Mouse (Mus musculus): ENCODE results near the gene Cyp2a4. TPM values are rescaled to one million over a fixed set of nuclear protein-coding genes. Genes with fewer than 3 reads are reported as not detected.
"Not testable (repeated sequence)": the region's sequence is repeated elsewhere in the genome, so short reads cannot be mapped to it uniquely, and the experiment has no call there.

Gene Cyp2a4
- not detected for total RNA-seq (2021)

DNA sequence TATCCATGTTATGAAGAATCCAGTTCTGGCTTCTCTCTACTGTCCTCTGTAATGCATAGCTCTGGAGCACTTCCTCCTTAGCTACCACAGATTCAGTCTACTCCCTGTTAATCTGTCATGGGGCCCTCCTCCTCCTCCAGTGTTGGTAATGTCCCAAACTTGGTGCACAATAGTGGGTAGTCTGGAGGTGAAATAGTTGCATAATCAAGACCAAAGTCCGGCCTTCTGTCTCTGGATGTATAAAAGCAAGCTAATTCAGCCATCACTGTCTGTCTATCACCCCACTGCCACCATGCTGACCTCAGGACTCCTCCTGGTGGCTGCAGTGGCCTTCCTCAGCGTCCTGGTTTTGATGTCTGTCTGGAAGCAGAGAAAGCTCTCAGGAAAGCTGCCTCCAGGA lies at the start of gene Cyp2a4:
TSS of gene Cyp2a4 (plus strand) at position 244 of the 400 bp plus-strand sequence.
- intact Hi-C loops (cut with DNase I); DNase-seq (ENCODE audit: low spot score in 2 of 2): not testable (repeated sequence)

DNA sequence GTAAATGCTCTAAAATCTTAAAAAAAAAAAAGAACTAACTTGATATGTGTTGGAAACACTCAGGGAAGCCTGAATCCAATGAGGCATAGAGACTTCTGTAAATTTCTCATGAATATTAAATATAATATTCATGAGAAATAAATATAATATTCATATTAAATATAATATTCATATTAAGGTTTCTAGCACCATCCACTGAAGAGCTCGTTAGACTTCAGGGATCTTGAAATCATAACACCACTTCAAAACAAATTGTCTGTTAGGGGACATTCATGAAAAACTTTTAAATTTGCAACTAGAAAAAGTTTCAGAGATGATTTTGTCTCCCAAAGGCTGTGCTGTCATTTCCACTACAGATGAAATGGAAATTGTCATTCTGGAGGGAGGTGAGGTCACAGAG lies 46.9 kb upstream of the Cyp2a4 start, which contains the start of gene Vmn1r184:
TSS of gene Vmn1r184 (plus strand) at position 301 of the 400 bp plus-strand sequence.
- intact Hi-C loops (cut with DNase I); DNase-seq (ENCODE audit: low spot score in 2 of 2): not testable (repeated sequence)

DNA sequence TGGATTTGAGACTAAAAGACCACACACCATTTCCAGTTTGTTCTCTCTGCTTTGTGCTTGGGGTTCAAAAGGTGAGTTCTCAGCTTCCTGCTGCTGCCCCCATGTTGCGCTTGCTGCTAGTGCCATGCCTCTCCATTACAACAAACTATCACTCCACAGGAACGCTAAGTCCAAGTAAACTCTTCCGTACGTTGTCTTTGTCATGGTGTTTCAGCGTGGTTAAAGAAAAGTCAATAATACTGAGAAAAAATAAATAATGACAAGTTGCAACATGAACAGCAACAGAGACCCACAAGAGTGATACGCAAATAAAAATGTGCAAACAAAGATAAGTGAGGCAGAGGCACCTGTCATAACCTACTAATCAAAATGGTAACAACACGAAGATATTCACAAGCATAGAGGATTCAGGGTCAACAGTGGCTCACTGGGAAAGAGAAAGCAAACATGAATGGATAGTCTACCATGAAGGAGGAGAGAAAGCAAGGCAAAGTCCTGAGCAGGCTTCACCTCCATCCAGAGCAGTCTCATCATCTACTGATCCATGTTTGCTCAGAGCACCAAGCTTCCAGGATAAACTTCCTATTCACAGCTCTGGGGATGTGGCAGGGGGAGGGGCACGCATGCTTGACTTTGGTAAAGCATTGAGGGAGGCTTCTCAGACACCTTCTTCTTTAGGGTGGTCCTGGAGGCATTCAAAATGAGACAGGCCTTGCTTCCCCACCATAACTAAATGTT lies 3.4 kb upstream of the Cyp2a4 start:
- intact Hi-C loops (cut with DNase I); DNase-seq (ENCODE audit: low spot score in 2 of 2): not testable (repeated sequence)

DNA sequence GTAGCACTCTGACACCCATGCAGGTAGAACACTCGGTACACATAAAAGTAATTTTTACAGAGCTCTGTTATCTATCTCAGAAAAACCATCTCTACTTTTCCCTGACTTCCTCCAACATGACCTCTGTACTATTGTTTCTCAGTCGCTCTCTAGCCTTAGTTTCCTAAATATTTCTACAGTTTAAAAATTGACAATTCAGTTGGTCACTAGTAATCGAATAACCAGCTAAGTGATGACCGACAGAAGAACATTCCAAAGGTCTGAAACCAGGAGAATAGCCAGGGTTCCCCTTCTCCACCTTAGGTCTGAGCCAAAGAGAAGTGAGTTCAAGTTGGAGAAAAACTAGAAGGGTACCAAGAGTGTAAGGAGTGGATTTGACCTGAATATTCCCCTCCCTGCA lies 4.8 kb downstream of the Cyp2a4 start:
- intact Hi-C loops (cut with DNase I); DNase-seq (ENCODE audit: low spot score in 2 of 2): not testable (repeated sequence)

DNA sequence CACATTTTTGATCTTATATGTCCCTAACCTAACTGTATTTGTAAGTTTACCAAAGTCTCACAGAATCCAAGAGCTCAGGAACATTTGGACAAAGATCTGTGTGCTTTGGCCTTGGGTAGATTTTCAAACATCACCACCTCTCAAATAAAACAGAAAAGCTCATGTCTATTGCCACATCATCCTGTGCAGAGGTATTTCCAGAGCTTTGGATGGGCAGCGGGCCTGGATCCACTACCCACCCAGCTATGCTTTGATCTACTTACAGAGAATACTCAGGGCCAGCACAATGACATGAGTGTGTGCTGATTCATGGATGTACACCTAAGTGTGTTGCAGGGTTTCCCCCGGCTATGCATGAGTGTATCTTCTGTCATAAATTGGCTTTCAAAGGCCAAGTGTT lies 8.2 kb downstream of the Cyp2a4 start:
- DNase-seq (ENCODE audit: low spot score in 2 of 2); intact Hi-C loops (cut with DNase I): not testable (repeated sequence)

DNA sequence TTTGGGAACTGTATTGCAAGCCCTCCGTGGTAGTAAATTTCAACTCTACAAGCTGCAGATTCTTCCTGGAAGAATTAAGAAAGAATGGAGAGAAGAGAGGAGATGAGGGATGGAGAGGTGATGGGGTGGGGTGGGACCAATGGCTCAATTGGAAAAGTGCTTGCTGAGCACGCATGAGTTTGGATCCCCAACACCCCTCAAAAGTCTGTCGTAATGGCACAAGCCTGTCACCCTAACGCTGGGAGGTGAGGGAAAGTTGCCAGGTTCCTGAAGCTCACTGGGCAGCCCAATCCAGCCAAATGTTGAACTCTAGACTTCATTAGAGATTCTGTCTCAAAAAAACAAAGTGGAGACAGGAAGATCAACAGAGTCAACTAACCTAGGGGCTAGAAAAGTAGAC lies 8.8 kb downstream of the Cyp2a4 start:
- DNase-seq (ENCODE audit: low spot score in 2 of 2); intact Hi-C loops (cut with DNase I): not testable (repeated sequence)

DNA sequence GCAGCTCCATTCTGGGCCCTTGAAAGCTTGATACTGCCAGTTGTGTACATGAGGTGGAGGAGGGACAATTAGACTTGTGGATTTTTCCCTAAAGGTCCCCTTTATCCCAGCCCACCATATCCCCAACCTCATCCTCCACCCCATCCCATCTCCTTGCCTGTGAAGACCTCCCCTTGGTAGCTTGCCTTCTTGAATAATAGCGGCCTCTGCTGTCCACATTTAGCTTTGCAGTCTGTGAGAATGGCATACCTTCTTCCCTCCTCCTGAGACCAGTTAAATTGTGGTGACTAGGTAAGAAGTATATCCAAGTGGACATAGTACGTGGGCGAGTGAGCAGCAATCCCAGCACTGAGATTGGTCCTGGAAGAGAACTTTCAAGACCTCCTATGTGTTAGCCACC lies 13.4 kb downstream of the Cyp2a4 start:
- intact Hi-C loops (cut with DNase I); DNase-seq (ENCODE audit: low spot score in 2 of 2): not testable (repeated sequence)

DNA sequence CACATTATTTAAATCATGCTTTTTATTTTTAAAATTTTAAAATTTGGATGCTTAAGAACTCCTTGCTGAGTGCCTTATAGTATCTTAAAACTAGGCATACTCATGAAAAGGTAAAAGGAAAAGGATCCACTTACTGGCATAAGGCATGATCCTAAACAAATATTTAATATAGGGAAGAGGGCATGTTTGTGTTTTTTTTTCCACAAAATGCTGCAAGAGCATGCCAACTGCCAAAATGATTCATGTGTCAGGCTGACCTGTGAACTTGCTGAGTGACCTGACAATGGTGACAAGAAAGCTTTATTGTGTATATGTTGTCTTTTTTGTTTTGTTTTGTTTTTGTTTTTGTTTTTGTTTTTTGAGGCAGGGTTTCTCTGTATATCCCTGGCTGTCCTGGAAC lies 43.2 kb downstream of the Cyp2a4 start:
- intact Hi-C loops (cut with DNase I): loop anchor here (10.0 kb wide), 1 partner anchor 535 kb away; no protein-coding TSS in a partner anchor

DNA sequence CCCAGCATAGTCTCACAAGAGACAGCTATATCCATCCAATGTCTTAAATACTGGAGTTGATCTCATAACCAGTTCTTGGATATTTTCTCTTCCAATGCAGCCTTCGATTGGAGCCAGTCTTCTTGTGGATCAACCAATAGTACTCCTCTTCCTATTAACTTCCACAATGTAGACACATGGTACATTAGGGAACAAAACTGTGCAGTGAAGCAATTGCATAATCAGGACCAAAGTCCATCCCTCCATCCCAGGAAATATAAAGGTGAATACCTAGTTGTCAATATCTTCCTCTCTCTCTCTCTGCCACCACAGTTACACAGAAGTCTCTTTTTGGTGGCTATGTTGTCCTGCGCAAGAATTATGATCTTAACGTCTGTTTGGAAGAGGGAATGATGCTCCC lies 45.3 kb downstream of the Cyp2a4 start:
- not testable (repeated sequence) for DNase-seq (ENCODE audit: low spot score in 2 of 2)
- intact Hi-C loops (cut with DNase I): loop anchor here (10.0 kb wide), 1 partner anchor 533 kb away; no protein-coding TSS in a partner anchor

More for the DNA sequence above, 43.2 kb downstream of the Cyp2a4 start:
- DNase-seq (ENCODE audit: low spot score in 2 of 2): not testable (repeated sequence)

DNA sequence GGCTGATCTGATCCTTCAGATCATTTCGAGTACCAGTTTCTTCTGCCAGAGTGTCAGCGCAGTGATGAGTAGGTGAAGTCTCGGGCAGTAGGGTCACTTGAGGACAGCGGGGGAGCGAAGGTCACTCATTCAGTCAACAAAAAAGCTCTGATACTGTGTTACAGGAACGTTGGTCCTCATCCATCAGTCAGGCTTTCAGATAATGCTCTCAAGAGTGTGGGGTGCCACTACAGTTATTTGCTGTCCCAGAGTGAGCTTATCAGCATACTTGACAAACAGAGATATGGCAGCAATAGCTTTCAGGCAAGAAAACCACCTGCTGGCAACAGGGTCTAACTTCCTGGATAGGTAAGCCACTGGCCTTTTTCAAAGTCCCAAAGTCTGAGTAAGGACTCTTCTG lies 49.8 kb downstream of the Cyp2a4 start:
- intact Hi-C loops (cut with DNase I): loop anchor here (10.0 kb wide), 1 partner anchor 528 kb away; no protein-coding TSS in a partner anchor
- not testable (repeated sequence) for DNase-seq (ENCODE audit: low spot score in 2 of 2)

Other genes starting within 250 kb of the Cyp2a4 start
- not detected for gene Cyp2b13, start 245.7 kb upstream of the Cyp2a4 start, total RNA-seq (2021)
- gene Cyp2b9, start 133.8 kb upstream of the Cyp2a4 start, total RNA-seq (2021): not detected
- gene Vmn1r184, start 46.8 kb upstream of the Cyp2a4 start, total RNA-seq (2021): not detected
- not detected for gene Nlrp9c, start 96.5 kb downstream of the Cyp2a4 start, total RNA-seq (2021)
- gene Nlrp4a, start 127.9 kb downstream of the Cyp2a4 start, total RNA-seq (2021): not detected
- not detected for gene Nlrp9a, start 227.9 kb downstream of the Cyp2a4 start, total RNA-seq (2021)